Mouse (Mus musculus): ENCODE measurements around the gene Efnb3. TPM values are rescaled to one million over a fixed set of nuclear protein-coding genes. Genes with fewer than 3 reads are reported as not detected.

Gene Efnb3
- polyA plus RNA-seq, 1 experiment from 2014 or later: 0.61 TPM

DNA sequence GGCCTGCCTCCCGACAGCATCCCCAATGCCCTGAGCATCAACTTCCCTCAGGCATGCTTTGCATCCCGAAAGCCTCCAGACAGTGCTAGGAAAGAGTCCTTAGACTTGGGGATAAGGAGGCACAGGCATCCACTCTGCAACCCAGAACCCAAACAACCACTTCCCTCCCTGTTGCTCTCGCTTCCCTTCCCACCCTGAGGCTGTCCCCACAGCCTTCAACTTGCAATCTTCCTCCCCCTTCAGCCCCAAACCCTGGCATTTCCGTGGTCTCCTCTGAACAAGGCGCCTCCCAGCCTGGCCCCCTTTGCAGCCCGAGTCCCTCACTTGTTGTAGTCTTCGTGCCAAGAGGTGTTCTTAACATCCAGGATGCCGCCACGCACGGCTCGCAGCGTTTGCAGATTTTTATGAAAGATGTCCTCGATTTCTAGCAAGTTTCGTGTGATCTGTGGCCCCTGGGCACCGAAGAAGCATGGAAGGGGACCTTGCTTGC is 43.8 kb downstream of the Efnb3 start:
- no peak for DNase-seq (ENCODE audit: low spot score)

DNA sequence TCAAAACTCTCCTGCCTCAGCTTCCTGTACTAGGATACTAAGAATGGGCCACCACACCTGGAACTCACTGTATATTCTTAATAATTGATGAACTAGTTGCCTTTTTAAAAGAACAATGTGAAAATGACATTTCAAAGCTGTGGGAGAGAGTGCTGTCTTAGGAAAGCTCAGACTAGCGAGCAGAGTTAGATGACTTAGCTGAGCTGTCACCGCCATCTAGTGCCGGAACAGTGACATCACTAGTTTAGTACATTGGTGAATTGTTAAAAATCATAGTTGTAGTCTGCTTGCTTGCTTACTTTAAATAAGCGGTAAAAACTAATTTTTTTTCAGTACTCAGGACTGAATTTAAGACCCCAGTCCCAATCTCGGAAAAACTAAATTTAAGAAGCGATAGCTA is 46.2 kb downstream of the Efnb3 start:
- DNase-seq (ENCODE audit: low spot score): peak; percentile 68

DNA sequence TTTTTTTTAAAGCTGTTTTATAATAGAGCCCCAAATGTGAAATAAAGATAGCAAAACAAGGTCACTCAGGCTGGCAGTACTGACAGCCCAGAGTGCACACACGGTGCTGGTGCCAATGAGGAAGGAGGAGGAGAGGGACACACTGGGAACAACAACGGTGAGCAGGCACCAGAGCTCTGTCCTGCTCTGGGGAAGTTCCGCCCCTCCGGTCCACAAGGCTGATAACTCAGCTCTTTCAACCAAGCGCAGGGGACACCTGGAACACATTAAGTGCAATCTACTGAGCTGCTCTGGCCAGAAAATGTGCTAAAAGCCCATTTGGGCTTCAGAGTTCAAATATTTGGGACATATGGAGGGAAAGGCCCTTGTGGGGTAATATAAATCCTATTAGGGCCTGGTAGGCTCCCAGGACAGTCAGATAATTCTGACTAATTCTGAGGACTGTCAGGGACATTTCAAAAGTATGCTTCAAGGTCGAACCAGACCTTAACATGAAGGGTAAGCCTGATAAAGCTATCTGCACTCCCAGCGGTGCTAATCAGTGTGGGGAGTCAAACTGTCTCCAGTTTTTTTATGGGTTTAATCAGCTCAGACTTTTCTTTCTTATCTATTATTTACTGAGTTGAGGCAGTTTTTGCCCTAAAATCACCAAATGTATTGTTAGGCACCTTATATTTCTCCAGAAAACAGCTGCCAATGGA is 49.1 kb downstream of the Efnb3 start:
- DNase-seq (ENCODE audit: low spot score): no peak

Small RNA genes within 50 kb of the gene (microRNA-seq; reads per million reads assigned to microRNA genes)
- gene Gm27493 (ENCODE audit: borderline number of aligned reads): not detected

Other genes with a start within 250 kb of the Efnb3 start
- 22.4 and 22.8 TPM in 2 replicates for gene Cntrob, start 236.4 kb downstream of the Efnb3 start, polyA plus RNA-seq (2015; fragmentation: Nextera tagmentation; extraction: Ambion mirVana)
- 132 and 138 TPM in 2 replicates for gene Trappc1, start 236.2 kb downstream of the Efnb3 start, polyA plus RNA-seq (2015; fragmentation: Nextera tagmentation; extraction: Ambion mirVana)
- 0.18 and 0.24 TPM in 2 replicates for gene Kcnab3, start 233.9 kb downstream of the Efnb3 start, polyA plus RNA-seq (2015; fragmentation: Nextera tagmentation; extraction: Ambion mirVana)
- gene Rnf227, start 219.7 kb downstream of the Efnb3 start, polyA plus RNA-seq (2015; fragmentation: Nextera tagmentation; extraction: Ambion mirVana): 6.8 and 8.3 TPM in 2 replicates
- 10.7 and 13.2 TPM in 2 replicates for gene Chd3, start 190.8 kb downstream of the Efnb3 start, polyA plus RNA-seq (2015; fragmentation: Nextera tagmentation; extraction: Ambion mirVana)
- 194 and 211 TPM in 2 replicates for gene Naa38, start 164.7 kb downstream of the Efnb3 start, polyA plus RNA-seq (2015; fragmentation: Nextera tagmentation; extraction: Ambion mirVana)
- 25.9 and 28.3 TPM in 2 replicates for gene Cyb5d1, start 164.6 kb downstream of the Efnb3 start, polyA plus RNA-seq (2015; fragmentation: Nextera tagmentation; extraction: Ambion mirVana)
- 10.4 and 12.9 TPM in 2 replicates for gene Tmem88, start 162.0 kb downstream of the Efnb3 start, polyA plus RNA-seq (2015; fragmentation: Nextera tagmentation; extraction: Ambion mirVana)
- 31.5 and 45.6 TPM in 2 replicates for gene Kdm6b, start 146.5 kb downstream of the Efnb3 start, polyA plus RNA-seq (2015; fragmentation: Nextera tagmentation; extraction: Ambion mirVana)
- gene Dnah2, start 11.1 kb downstream of the Efnb3 start, polyA plus RNA-seq (2015; fragmentation: Nextera tagmentation; extraction: Ambion mirVana): 0.12 and 0.20 TPM in 2 replicates
- 27.0 and 30.6 TPM in 2 replicates for gene Wrap53, start 20.1 kb upstream of the Efnb3 start, polyA plus RNA-seq (2015; fragmentation: Nextera tagmentation; extraction: Ambion mirVana)
- 138 and 165 TPM in 2 replicates for gene Trp53, start 20.2 kb upstream of the Efnb3 start, polyA plus RNA-seq (2015; fragmentation: Nextera tagmentation; extraction: Ambion mirVana)
- 1.7 and 1.8 TPM in 2 replicates for gene Atp1b2, start 45.7 kb upstream of the Efnb3 start, polyA plus RNA-seq (2015; fragmentation: Nextera tagmentation; extraction: Ambion mirVana)
- gene Shbg, start 57.7 kb upstream of the Efnb3 start, polyA plus RNA-seq (2015; fragmentation: Nextera tagmentation; extraction: Ambion mirVana): 0.13 TPM in 1 of 2 replicates, not detected in the other
- gene Sat2, start 61.8 kb upstream of the Efnb3 start, polyA plus RNA-seq (2015; fragmentation: Nextera tagmentation; extraction: Ambion mirVana): 3.5 and 4.3 TPM in 2 replicates
- 18.4 and 26.6 TPM in 2 replicates for gene Fxr2, start 72.8 kb upstream of the Efnb3 start, polyA plus RNA-seq (2015; fragmentation: Nextera tagmentation; extraction: Ambion mirVana)
- gene Sox15, start 95.1 kb upstream of the Efnb3 start, polyA plus RNA-seq (2015; fragmentation: Nextera tagmentation; extraction: Ambion mirVana): 0.15 and 0.22 TPM in 2 replicates
- gene Mpdu1, start 102.4 kb upstream of the Efnb3 start, polyA plus RNA-seq (2015; fragmentation: Nextera tagmentation; extraction: Ambion mirVana): 71.1 and 75.2 TPM in 2 replicates
- gene Cd68, start 105.9 kb upstream of the Efnb3 start, polyA plus RNA-seq (2015; fragmentation: Nextera tagmentation; extraction: Ambion mirVana): 32.5 and 33.3 TPM in 2 replicates
- gene Eif4a1, start 112.2 kb upstream of the Efnb3 start, polyA plus RNA-seq (2015; fragmentation: Nextera tagmentation; extraction: Ambion mirVana): 560 and 602 TPM in 2 replicates
- 60.2 and 69.1 TPM in 2 replicates for gene Senp3, start 121.9 kb upstream of the Efnb3 start, polyA plus RNA-seq (2015; fragmentation: Nextera tagmentation; extraction: Ambion mirVana)
- 0.31 and 0.49 TPM in 2 replicates for gene Tnfsf13, start 125.6 kb upstream of the Efnb3 start, polyA plus RNA-seq (2015; fragmentation: Nextera tagmentation; extraction: Ambion mirVana)
- 2.6 and 2.7 TPM in 2 replicates for gene Tnfsf12, start 135.6 kb upstream of the Efnb3 start, polyA plus RNA-seq (2015; fragmentation: Nextera tagmentation; extraction: Ambion mirVana)
- gene Tnfsfm13, start 135.9 kb upstream of the Efnb3 start, polyA plus RNA-seq (2015; fragmentation: Nextera tagmentation; extraction: Ambion mirVana): 1.5 and 2.1 TPM in 2 replicates
- gene Polr2a, start 198.4 kb upstream of the Efnb3 start, polyA plus RNA-seq (2015; fragmentation: Nextera tagmentation; extraction: Ambion mirVana): 20.6 and 22.4 TPM in 2 replicates
- 0.14 TPM in 1 of 2 replicates, not detected in the other for gene Slc35g3, start 201.8 kb upstream of the Efnb3 start, polyA plus RNA-seq (2015; fragmentation: Nextera tagmentation; extraction: Ambion mirVana)
- gene Zbtb4, start 205.7 kb upstream of the Efnb3 start, polyA plus RNA-seq (2015; fragmentation: Nextera tagmentation; extraction: Ambion mirVana): 2.5 and 2.6 TPM in 2 replicates
- 3.2 and 3.4 TPM in 2 replicates for gene Chrnb1, start 235.7 kb upstream of the Efnb3 start, polyA plus RNA-seq (2015; fragmentation: Nextera tagmentation; extraction: Ambion mirVana)
- 0.65 and 0.84 TPM in 2 replicates for gene Fgf11, start 241.7 kb upstream of the Efnb3 start, polyA plus RNA-seq (2015; fragmentation: Nextera tagmentation; extraction: Ambion mirVana)
- 11.2 and 12.8 TPM in 2 replicates for gene Tmem102, start 245.4 kb upstream of the Efnb3 start, polyA plus RNA-seq (2015; fragmentation: Nextera tagmentation; extraction: Ambion mirVana)

All from thymus, postnatal 0 days (tissue).